In the genomic region with DNA sequence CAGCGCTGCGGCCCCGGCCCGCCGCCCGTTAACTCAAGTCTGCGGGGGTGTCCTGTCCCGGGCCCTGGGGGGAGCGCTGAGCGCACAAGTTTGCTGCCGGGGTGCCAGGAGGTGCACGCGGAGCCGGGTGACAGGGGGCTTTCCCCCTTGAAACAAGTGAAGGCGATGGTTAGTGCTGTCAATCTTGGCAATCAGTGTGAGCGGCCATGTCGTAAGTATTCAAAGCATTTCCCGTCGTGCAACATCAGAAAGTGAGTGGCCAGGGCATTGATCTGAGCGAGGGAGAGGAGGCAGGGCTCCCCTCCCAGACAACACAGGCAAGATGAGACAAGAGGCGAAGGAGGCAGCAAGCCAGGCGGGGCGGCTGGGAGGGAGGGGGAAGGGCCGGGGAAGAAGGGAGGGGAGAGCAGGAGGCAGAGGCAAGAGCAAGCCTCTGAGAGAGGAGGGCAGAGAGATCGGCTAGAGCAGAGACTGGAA, we compare ENCODE assay signal across 8 mouse cellular contexts. TPM values are rescaled to one million over a fixed set of nuclear protein-coding genes. Genes with fewer than 3 reads are reported as not detected.
DNase-seq lines count a peak whose midpoint lies in the region; ATAC-seq lines count a peak whose summit lies in the region.

No protein-coding gene starts in this region.

- peak; percentile 16 for DNase-seq in layer of hippocampus, adult 11-12 months (ENCODE audit: low spot score)
- DNase-seq in layer of hippocampus, adult 9-11 months, result no peak
- peak; percentile 59 for DNase-seq in adrenal gland, postnatal 14 days
- DNase-seq in gastrocnemius, adult 18-20 months (ENCODE audit: low spot score), result peak; percentile 59
- no peak for DNase-seq in hindbrain, embryonic 14.5 days (ENCODE audit: low spot score)

- no peaks in the 10 kb centered on the region for H3K9me3 ChIP-seq in hindbrain, embryonic 14.5 days (ENCODE audit: control insufficient read depth, low read length)
- H3K9me3 ChIP-seq in limb, embryonic 13.5 days, result no peaks in the 10 kb centered on the region
- no peaks in the 10 kb centered on the region for H3K9me3 ChIP-seq in midbrain, embryonic 15.5 days

- peaks cover 81% of the 10 kb centered on the region for H3K27me3 ChIP-seq in hindbrain, embryonic 14.5 days (ENCODE audit: control insufficient read depth, insufficient read depth, low read length)
- peaks cover 53% of the 10 kb centered on the region for H3K27me3 ChIP-seq in limb, embryonic 13.5 days
- H3K27me3 ChIP-seq in midbrain, embryonic 15.5 days (replicated peaks), result peaks cover 45% of the 10 kb centered on the region

- H3K36me3 ChIP-seq in hindbrain, embryonic 14.5 days (replicated peaks; ENCODE audit: control insufficient read depth, insufficient read depth), result no peaks in the 10 kb centered on the region
- no peaks in the 10 kb centered on the region for H3K36me3 ChIP-seq in limb, embryonic 13.5 days
- no peaks in the 10 kb centered on the region for H3K36me3 ChIP-seq in midbrain, embryonic 15.5 days (replicated peaks)

- H3K9ac ChIP-seq in hindbrain, embryonic 14.5 days, result peak overlapping the region; percentile 61
- peak overlapping the region; percentile 88 for H3K9ac ChIP-seq in limb, embryonic 13.5 days
- H3K9ac ChIP-seq in midbrain, embryonic 15.5 days, result peak overlapping the region; percentile 47

- H3K4me1 ChIP-seq in hindbrain, embryonic 14.5 days (replicated peaks; ENCODE audit: control insufficient read depth, insufficient read depth, low read length), result peaks cover 41% of the 10 kb centered on the region; the same call in 1 of the 2 replicates
- H3K4me1 ChIP-seq in limb, embryonic 13.5 days, result peaks cover 36% of the 10 kb centered on the region
- peaks cover 62% of the 10 kb centered on the region for H3K4me1 ChIP-seq in midbrain, embryonic 15.5 days

- peak; percentile 59; the same call in 1 of the 2 replicates for ATAC-seq in hindbrain, embryonic 14.5 days (ENCODE audit: low FRiP score)
- ATAC-seq in limb, embryonic 13.5 days (ENCODE audit: low FRiP score, low read depth), result no peak
- ATAC-seq in midbrain, embryonic 15.5 days (replicated peaks), result peak; percentile 60
- ATAC-seq in monocyte, adult 5-6 weeks (replicated peaks; ENCODE audit: insufficient number of reproducible peaks, low FRiP score, low TSS enrichment, poor library complexity, severe bottlenecking), result no peak

- peak overlapping the region; percentile 68 for H3K27ac ChIP-seq in hindbrain, embryonic 14.5 days
- H3K27ac ChIP-seq in limb, embryonic 13.5 days, result peak overlapping the region; percentile 96
- peak overlapping the region; percentile 75 for H3K27ac ChIP-seq in midbrain, embryonic 15.5 days

- peak overlapping the region; percentile 95 for H3K4me2 ChIP-seq in hindbrain, embryonic 14.5 days (replicated peaks)
- peak overlapping the region; percentile 99 for H3K4me2 ChIP-seq in limb, embryonic 13.5 days (replicated peaks)
- peak overlapping the region; percentile 97 for H3K4me2 ChIP-seq in midbrain, embryonic 15.5 days

- WGBS in hindbrain, embryonic 14.5 days, result under 1% methylated on average over 25 of the region's 25 CpGs
- WGBS in limb, embryonic 13.5 days, result under 1% methylated on average over 25 of the region's 25 CpGs
- under 1% methylated on average over 25 of the region's 25 CpGs for WGBS in midbrain, embryonic 15.5 days

- peak overlapping the region; percentile 48 for H3K4me3 ChIP-seq in hindbrain, embryonic 14.5 days (replicated peaks; ENCODE audit: low read length)
- peak overlapping the region; percentile 65 for H3K4me3 ChIP-seq in limb, embryonic 13.5 days
- peak overlapping the region; percentile 44 for H3K4me3 ChIP-seq in midbrain, embryonic 15.5 days

RNA-seq across cellular contexts. Expression of a gene that starts 4.3 kb away (rescaled TPM):
- total RNA-seq in adrenal gland, postnatal 14 days (2021), result 36.3 and 48.7 TPM in 2 replicates
- 100 to 1,000 TPM; 138 to 186 TPM for total RNA-seq in gastrocnemius, adult 18-20 months (2021)
- 29.7 and 32.7 TPM in 2 replicates for polyA plus RNA-seq in hindbrain, embryonic 14.5 days (2014; fragmentation: Nextera tagmentation; extraction: Ambion mirVana)
- polyA plus RNA-seq in limb, embryonic 13.5 days (2015; fragmentation: Nextera tagmentation; extraction: Ambion mirVana), result 105 and 124 TPM in 2 replicates
- polyA plus RNA-seq in midbrain, embryonic 15.5 days (2015; fragmentation: Nextera tagmentation; extraction: Ambion mirVana), result 51.7 and 51.8 TPM in 2 replicates
- total RNA-seq in monocyte, adult 5-6 weeks (2017), result 0.29 to 2.1 TPM in 2 of 3 replicates, not detected in the other

RNA-seq across cellular contexts. Expression of a gene that starts 4.9 kb away (rescaled TPM):
- total RNA-seq in adrenal gland, postnatal 14 days (2021), result 102 and 103 TPM in 2 replicates
- 10 to 100 TPM; 44.7 to 46.5 TPM for total RNA-seq in gastrocnemius, adult 18-20 months (2021)
- 316 and 322 TPM in 2 replicates for polyA plus RNA-seq in hindbrain, embryonic 14.5 days (2014; fragmentation: Nextera tagmentation; extraction: Ambion mirVana)
- polyA plus RNA-seq in limb, embryonic 13.5 days (2015; fragmentation: Nextera tagmentation; extraction: Ambion mirVana), result 319 and 338 TPM in 2 replicates
- 313 and 320 TPM in 2 replicates for polyA plus RNA-seq in midbrain, embryonic 15.5 days (2015; fragmentation: Nextera tagmentation; extraction: Ambion mirVana)
- total RNA-seq in monocyte, adult 5-6 weeks (2017), result 163 to 218 TPM (median 176 TPM) in 3 replicates

RNA-seq across cellular contexts. Expression of a gene that starts 50.1 kb away (rescaled TPM):
- total RNA-seq in adrenal gland, postnatal 14 days (2021), result 4.2 and 5.1 TPM in 2 replicates
- total RNA-seq in gastrocnemius, adult 18-20 months (2021), result 1 to 10 TPM; 1.5 to 1.9 TPM
- polyA plus RNA-seq in hindbrain, embryonic 14.5 days (2014; fragmentation: Nextera tagmentation; extraction: Ambion mirVana), result 0.40 and 1.3 TPM in 2 replicates
- polyA plus RNA-seq in limb, embryonic 13.5 days (2015; fragmentation: Nextera tagmentation; extraction: Ambion mirVana), result 1.6 and 1.7 TPM in 2 replicates
- 1.0 and 1.3 TPM in 2 replicates for polyA plus RNA-seq in midbrain, embryonic 15.5 days (2015; fragmentation: Nextera tagmentation; extraction: Ambion mirVana)
- 0.67 to 1.2 TPM (median 0.75 TPM) in 3 replicates for total RNA-seq in monocyte, adult 5-6 weeks (2017)

Comparison
In these comparisons a context has a peak if more than half of its experiments do, and no peak if none do; other contexts are left out.
1. DNase-seq: peak in layer of hippocampus, adult 11-12 months (single experiment), adrenal gland, postnatal 14 days (single experiment) and gastrocnemius, adult 18-20 months (single experiment); none in layer of hippocampus, adult 9-11 months (single experiment) and hindbrain, embryonic 14.5 days (single experiment).
2. ATAC-seq: peak in hindbrain, embryonic 14.5 days (single experiment) and midbrain, embryonic 15.5 days (single experiment); none in limb, embryonic 13.5 days (single experiment) and monocyte, adult 5-6 weeks (single experiment).
3. RNA of a gene that starts 4.3 kb away (total RNA-seq): 138 to 186 TPM in gastrocnemius, adult 18-20 months and 36.3 to 48.7 TPM in adrenal gland, postnatal 14 days; 0.29 to 2.1 TPM in monocyte, adult 5-6 weeks; every median in the first group is over 10 times any median in the second.
4. Peak in every context shown above with its lines, with median percentiles within 50 percentile points of each other: H3K27ac ChIP-seq, H3K4me2 ChIP-seq, H3K4me3 ChIP-seq and H3K9ac ChIP-seq.